Mouse (Mus musculus): ENCODE data around the gene Arhgef6. TPM values are rescaled to one million over a fixed set of nuclear protein-coding genes. Genes with fewer than 3 reads are reported as not detected.

The Arhgef6 gene
- polyA plus RNA-seq, 1 experiment from 2014 or later: 0.18 TPM

- TF ChIP-seq CTCF (IDR thresholded peaks at IDR 0.05): no peak
- DNase-seq (ENCODE audit: low read depth, low spot score) (no peak), ATAC-seq (no peak)
- CTCF ChIA-PET: interaction anchor here (1.1 kb wide), 1 partner anchor 26 kb away, joined by 3 read pairs; no protein-coding TSS in a partner anchor
- in situ Hi-C loops (cut with MboI; ENCODE audit: low pct_unique_long_range_greater_than_20kb): no loop called here
- H3K27me3 ChIP-seq: peaks cover 22% of the 10 kb centered on the region
- POLR2A ChIA-PET: no interaction called here
Observed at GRCm38 (mm10) chrX:57336958-57337357, 1.6 kb downstream of the Arhgef6 start.

- no peak for ATAC-seq
- in situ Hi-C loops (cut with MboI; ENCODE audit: low pct_unique_long_range_greater_than_20kb): no loop called here
- CTCF ChIA-PET: no interaction called here
Observed at GRCm38 (mm10) chrX:57335313-57335712, 3.2 kb downstream of the Arhgef6 start.

GRCm38 (mm10) chrX:57327668-57328338 is 10.7 kb downstream of the Arhgef6 start:
- in situ Hi-C loops (cut with MboI; ENCODE audit: low pct_unique_long_range_greater_than_20kb): no loop called here
- ChIA-PET CTCF (no interaction called here), POLR2A (no interaction called here)
- H3K27me3 ChIP-seq: peaks cover 38% of the 10 kb centered on the region
- no peak for TF ChIP-seq CTCF (IDR thresholded peaks at IDR 0.05)
- DNase-seq (ENCODE audit: low read depth, low spot score): no peak
- ATAC-seq: no peak

More at GRCm38 (mm10) chrX:57335313-57335712, 3.2 kb downstream of the Arhgef6 start:
- DNase-seq (ENCODE audit: low read depth, low spot score): no peak
- POLR2A ChIA-PET: no interaction called here
- TF ChIP-seq CTCF (IDR thresholded peaks at IDR 0.05): no peak
- peaks cover 14% of the 10 kb centered on the region for H3K27me3 ChIP-seq

- in situ Hi-C loops (cut with MboI; ENCODE audit: low pct_unique_long_range_greater_than_20kb): no loop called here
- no peak for DNase-seq (ENCODE audit: low read depth, low spot score)
- no peak for TF ChIP-seq CTCF (IDR thresholded peaks at IDR 0.05)
- ChIA-PET CTCF (no interaction called here), POLR2A (no interaction called here)
- peaks cover 39% of the 10 kb centered on the region for H3K27me3 ChIP-seq
- ATAC-seq: no peak
Observed at GRCm38 (mm10) chrX:57326487-57327221, 11.9 kb downstream of the Arhgef6 start.

- no peak for DNase-seq (ENCODE audit: low read depth, low spot score)
- in situ Hi-C loops (cut with MboI; ENCODE audit: low pct_unique_long_range_greater_than_20kb): no loop called here
- CTCF ChIA-PET: no interaction called here
- ATAC-seq: no peak
- POLR2A ChIA-PET: no interaction called here
- peaks cover 44% of the 10 kb centered on the region for H3K27me3 ChIP-seq
- TF ChIP-seq CTCF (IDR thresholded peaks at IDR 0.05): no peak
Observed at GRCm38 (mm10) chrX:57325861-57326461, 12.6 kb downstream of the Arhgef6 start.

- POLR2A ChIA-PET: no interaction called here
- DNase-seq (ENCODE audit: low read depth, low spot score) (no peak), ATAC-seq (no peak)
Observed at GRCm38 (mm10) chrX:57324891-57325290, 13.6 kb downstream of the Arhgef6 start.

GRCm38 (mm10) chrX:57312066-57312465 is 26.5 kb downstream of the Arhgef6 start:
- DNase-seq (ENCODE audit: low read depth, low spot score) (no peak), ATAC-seq (no peak)
- ChIA-PET POLR2A (no interaction called here), CTCF (no interaction called here)
- peaks cover 37% of the 10 kb centered on the region for H3K27me3 ChIP-seq
- TF ChIP-seq CTCF (IDR thresholded peaks at IDR 0.05): no peak
- in situ Hi-C loops (cut with MboI; ENCODE audit: low pct_unique_long_range_greater_than_20kb): no loop called here

More at GRCm38 (mm10) chrX:57324891-57325290, 13.6 kb downstream of the Arhgef6 start:
- in situ Hi-C loops (cut with MboI; ENCODE audit: low pct_unique_long_range_greater_than_20kb): no loop called here
- no peak for TF ChIP-seq CTCF (IDR thresholded peaks at IDR 0.05)
- H3K27me3 ChIP-seq: peaks cover 52% of the 10 kb centered on the region
- CTCF ChIA-PET: no interaction called here

- peaks cover 43% of the 10 kb centered on the region for H3K27me3 ChIP-seq
- in situ Hi-C loops (cut with MboI; ENCODE audit: low pct_unique_long_range_greater_than_20kb): no loop called here
- ChIA-PET POLR2A (no interaction called here), CTCF (interaction anchor here (0.9 to 1.3 kb wide), 2 partner anchors 11 to 26 kb away, joined by 3 to 4 read pairs; no protein-coding TSS in a partner anchor)
- no peak for DNase-seq (ENCODE audit: low read depth, low spot score)
- no peak for TF ChIP-seq CTCF (IDR thresholded peaks at IDR 0.05)
- ATAC-seq: no peak
Observed at GRCm38 (mm10) chrX:57309993-57310392, 28.5 kb downstream of the Arhgef6 start.

GRCm38 (mm10) chrX:57306747-57307146 is 31.8 kb downstream of the Arhgef6 start:
- ChIA-PET CTCF (no interaction called here), POLR2A (no interaction called here)
- ATAC-seq (no peak), DNase-seq (ENCODE audit: low read depth, low spot score) (no peak)
- H3K27me3 ChIP-seq: peaks cover 51% of the 10 kb centered on the region
- in situ Hi-C loops (cut with MboI; ENCODE audit: low pct_unique_long_range_greater_than_20kb): no loop called here
- TF ChIP-seq CTCF (IDR thresholded peaks at IDR 0.05): no peak

- no peak for ATAC-seq
- ChIA-PET POLR2A (no interaction called here), CTCF (no interaction called here)
- no peak for TF ChIP-seq CTCF (IDR thresholded peaks at IDR 0.05)
- peaks cover 47% of the 10 kb centered on the region for H3K27me3 ChIP-seq
- in situ Hi-C loops (cut with MboI; ENCODE audit: low pct_unique_long_range_greater_than_20kb): no loop called here
- DNase-seq (ENCODE audit: low read depth, low spot score): no peak
Observed at GRCm38 (mm10) chrX:57304784-57305287, 33.7 kb downstream of the Arhgef6 start.

All from Patski (cell line).